ENCODE assay signal across 13 mouse cellular contexts in genomic region chr13:73767754-73768153, GRCm38 (mm10). TPM values are rescaled to one million over a fixed set of nuclear protein-coding genes. Genes with fewer than 3 reads are reported as not detected.
DNase-seq lines count a peak whose midpoint lies in the region; ATAC-seq and TF ChIP-seq lines count a peak whose summit lies in the region.
"Had no signal": no experiment of that assay in that cellular context is flagged by ENCODE, and none has a peak within 500 bp of the region (broad histone marks: within the 10 kb centered on the region; RNA-seq: fewer than 3 reads in every experiment).

No protein-coding gene starts in this region.

- DNase-seq in spleen, adult 12 weeks (ENCODE audit: low spot score), result no peak
- DNase-seq: cerebellum, adult 11 months; heart, postnatal 4 days; lung, embryonic 14.5 days had no signal

- peak overlapping the region; percentile 36; the same call in 1 of the 2 replicates for H3K4me2 ChIP-seq in heart, embryonic 16.5 days (ENCODE audit: low read depth, low read length)
- no peak overlapping the region for H3K4me2 ChIP-seq in heart, embryonic 12.5 days
- peak overlapping the region; percentile 13 for H3K4me2 ChIP-seq in liver, embryonic 15.5 days
- no peak overlapping the region for H3K4me2 ChIP-seq in midbrain, embryonic 16.5 days (ENCODE audit: low read length)
- H3K4me2 ChIP-seq: forebrain, embryonic 13.5 days; lung, embryonic 14.5 days; neural tube, embryonic 13.5 days; stomach, embryonic 15.5 days had no signal

- peak overlapping the region; percentile 39 for H3K9ac ChIP-seq in heart, embryonic 16.5 days (ENCODE audit: low read length)
- H3K9ac ChIP-seq in heart, embryonic 12.5 days, result no peak overlapping the region
- H3K9ac ChIP-seq in liver, embryonic 15.5 days, result no peak overlapping the region
- H3K9ac ChIP-seq in midbrain, embryonic 16.5 days (ENCODE audit: low read depth, low read length), result no peak overlapping the region
- H3K9ac ChIP-seq: forebrain, embryonic 13.5 days; lung, embryonic 14.5 days; neural tube, embryonic 13.5 days; stomach, embryonic 15.5 days had no signal

- no peak for TF ChIP-seq CTCF in E14TG2a.4 (conservative IDR thresholded peaks at IDR 0.05; ENCODE audit: low read length)
- TF ChIP-seq CTCF in bone marrow macrophage, adult 2 months (IDR thresholded peaks at IDR 0.05; ENCODE audit: low read depth, low read length), result no peak

- peak overlapping the region; percentile 38; the same call in 1 of the 2 replicates for H3K27ac ChIP-seq in heart, embryonic 16.5 days (ENCODE audit: low read length)
- H3K27ac ChIP-seq in heart, embryonic 12.5 days (ENCODE audit: poor library complexity, severe bottlenecking), result no peak overlapping the region
- H3K27ac ChIP-seq in bone marrow macrophage, adult 2 months (ENCODE audit: insufficient read depth, low read depth, low read length), result peak overlapping the region; percentile 55
- peak overlapping the region; percentile 29; the same call in 1 of the 2 replicates for H3K27ac ChIP-seq in liver, embryonic 15.5 days (replicated peaks)
- H3K27ac ChIP-seq in midbrain, embryonic 16.5 days (ENCODE audit: low read length), result no peak overlapping the region
- H3K27ac ChIP-seq: forebrain, embryonic 13.5 days; neural tube, embryonic 13.5 days; stomach, embryonic 15.5 days had no signal

- no peak for ATAC-seq in heart, embryonic 16.5 days (replicated peaks; ENCODE audit: extremely low read depth, insufficient read depth, low FRiP score)
- no peak for ATAC-seq in heart, embryonic 12.5 days (ENCODE audit: insufficient number of reproducible peaks, low FRiP score)
- no peak for ATAC-seq in liver, embryonic 15.5 days (ENCODE audit: insufficient read depth)
- ATAC-seq in midbrain, embryonic 16.5 days, result no peak
- ATAC-seq: forebrain, embryonic 13.5 days had no signal

- H3K27me3 ChIP-seq in heart, embryonic 16.5 days (ENCODE audit: control insufficient read depth, insufficient read depth, low read length), result no peaks in the 10 kb centered on the region
- no peaks in the 10 kb centered on the region for H3K27me3 ChIP-seq in heart, embryonic 12.5 days (replicated peaks)
- H3K27me3 ChIP-seq in E14TG2a.4 (ENCODE audit: insufficient read depth, low read length), result no peaks in the 10 kb centered on the region
- no peaks in the 10 kb centered on the region for H3K27me3 ChIP-seq in liver, embryonic 15.5 days
- no peaks in the 10 kb centered on the region for H3K27me3 ChIP-seq in midbrain, embryonic 16.5 days (ENCODE audit: control insufficient read depth, insufficient read depth, low read depth, low read length)
- H3K27me3 ChIP-seq: forebrain, embryonic 13.5 days; neural tube, embryonic 13.5 days; stomach, embryonic 15.5 days had no signal

- H3K4me1 ChIP-seq in heart, embryonic 16.5 days (ENCODE audit: control insufficient read depth, insufficient read depth, low read length), result peaks cover 72% of the 10 kb centered on the region
- peaks cover 85% of the 10 kb centered on the region for H3K4me1 ChIP-seq in heart, embryonic 12.5 days (replicated peaks)
- peaks cover 92% of the 10 kb centered on the region for H3K4me1 ChIP-seq in E14TG2a.4 (replicated peaks; ENCODE audit: low read depth, low read length)
- peaks cover 63% of the 10 kb centered on the region for H3K4me1 ChIP-seq in bone marrow macrophage, adult 2 months (ENCODE audit: control insufficient read depth, insufficient read depth, low read length)
- H3K4me1 ChIP-seq in liver, embryonic 15.5 days (replicated peaks), result peaks cover 72% of the 10 kb centered on the region
- H3K4me1 ChIP-seq in midbrain, embryonic 16.5 days (ENCODE audit: control insufficient read depth, insufficient read depth, low read length), result peaks cover 17% of the 10 kb centered on the region

- H3K36me3 ChIP-seq in heart, embryonic 16.5 days (ENCODE audit: control insufficient read depth, insufficient read depth), result no peaks in the 10 kb centered on the region
- peaks cover 3% of the 10 kb centered on the region; the same call in 1 of the 2 replicates for H3K36me3 ChIP-seq in heart, embryonic 12.5 days
- peaks cover 78% of the 10 kb centered on the region for H3K36me3 ChIP-seq in E14TG2a.4 (ENCODE audit: insufficient read depth, low read length)
- H3K36me3 ChIP-seq in liver, embryonic 15.5 days (replicated peaks), result no peaks in the 10 kb centered on the region
- H3K36me3 ChIP-seq in midbrain, embryonic 16.5 days (ENCODE audit: control insufficient read depth, insufficient read depth, low read length), result no peaks in the 10 kb centered on the region
- H3K36me3 ChIP-seq: neural tube, embryonic 13.5 days; stomach, embryonic 15.5 days had no signal

- H3K4me3 ChIP-seq in heart, embryonic 16.5 days (ENCODE audit: low read length), result no peak overlapping the region
- H3K4me3 ChIP-seq in heart, embryonic 12.5 days, result no peak overlapping the region
- H3K4me3 ChIP-seq in E14TG2a.4 (replicated peaks; ENCODE audit: low read length), result peak overlapping the region; percentile 55
- peak overlapping the region; percentile 40 for H3K4me3 ChIP-seq in bone marrow macrophage, adult 2 months (ENCODE audit: insufficient read depth, low read length)
- H3K4me3 ChIP-seq in liver, embryonic 15.5 days (replicated peaks), result no peak overlapping the region
- no peak overlapping the region for H3K4me3 ChIP-seq in midbrain, embryonic 16.5 days (ENCODE audit: low read depth, low read length)
- H3K4me3 ChIP-seq: forebrain, embryonic 13.5 days; neural tube, embryonic 13.5 days; stomach, embryonic 15.5 days had no signal

- TF ChIP-seq POLR2A in bone marrow macrophage, adult 2 months (IDR thresholded peaks at IDR 0.05; ENCODE audit: borderline replicate concordance, low read depth, low read length), result no peak

- H3K9me3 ChIP-seq in heart, embryonic 16.5 days (replicated peaks; ENCODE audit: control insufficient read depth, low read length), result no peaks in the 10 kb centered on the region
- no peaks in the 10 kb centered on the region for H3K9me3 ChIP-seq in heart, embryonic 12.5 days (replicated peaks)
- H3K9me3 ChIP-seq in E14TG2a.4 (ENCODE audit: low read length), result no peaks in the 10 kb centered on the region
- no peaks in the 10 kb centered on the region for H3K9me3 ChIP-seq in liver, embryonic 15.5 days (replicated peaks)
- H3K9me3 ChIP-seq in midbrain, embryonic 16.5 days (replicated peaks; ENCODE audit: control insufficient read depth, low read length, poor library complexity, severe bottlenecking), result no peaks in the 10 kb centered on the region
- H3K9me3 ChIP-seq: forebrain, embryonic 13.5 days; neural tube, embryonic 13.5 days; stomach, embryonic 15.5 days had no signal

- whole genome bisulfite sequencing in heart, embryonic 16.5 days, result 73% methylated on average over 5 of the region's 5 CpGs
- WGBS in heart, embryonic 12.5 days, result 73% methylated on average over 5 of the region's 5 CpGs
- 65% methylated on average over 5 of the region's 5 CpGs for WGBS in liver, embryonic 15.5 days (ENCODE audit: insufficient replicate concordance)
- 90% methylated on average over 5 of the region's 5 CpGs for WGBS in midbrain, embryonic 16.5 days

RNA-seq across cellular contexts. Expression of gene Slc12a7, which starts 34.9 kb away (rescaled TPM):
- 42.1 and 46.9 TPM in 2 replicates for polyA plus RNA-seq in heart, embryonic 16.5 days (2015; fragmentation: Nextera tagmentation; extraction: Ambion mirVana)
- 52.1 and 53.2 TPM in 2 replicates for polyA plus RNA-seq in heart, embryonic 12.5 days (2016; fragmentation: Nextera tagmentation; extraction: Ambion mirVana)
- 50.6 and 53.9 TPM in 2 replicates for polyA plus RNA-seq in bone marrow macrophage, adult 2 months (2012; ENCODE audit: insufficient read depth, insufficient read length, missing spikeins)
- polyA plus RNA-seq in liver, embryonic 15.5 days (2015; fragmentation: Nextera tagmentation; extraction: Ambion mirVana), result 9.2 and 11.2 TPM in 2 replicates
- 7.5 and 9.6 TPM in 2 replicates for polyA plus RNA-seq in midbrain, embryonic 16.5 days (2015; fragmentation: Nextera tagmentation; extraction: Ambion mirVana)

Comparison
In these comparisons a context has a peak if more than half of its experiments do, and no peak if none do; other contexts are left out.
1. H3K27ac ChIP-seq: peak in heart, embryonic 16.5 days (single experiment), bone marrow macrophage, adult 2 months (single experiment) and liver, embryonic 15.5 days (single experiment); none in heart, embryonic 12.5 days (single experiment) and midbrain, embryonic 16.5 days (single experiment).
2. H3K4me2 ChIP-seq: peak in heart, embryonic 16.5 days (single experiment) and liver, embryonic 15.5 days (single experiment); none in heart, embryonic 12.5 days (single experiment) and midbrain, embryonic 16.5 days (single experiment).
3. H3K4me3 ChIP-seq: peak in E14TG2a.4 (single experiment) and bone marrow macrophage, adult 2 months (single experiment); none in heart, embryonic 16.5 days (single experiment), heart, embryonic 12.5 days (single experiment), liver, embryonic 15.5 days (single experiment) and midbrain, embryonic 16.5 days (single experiment).